Mouse (Mus musculus) cortical plate, adult 2 months (tissue): ENCODE measurements around the gene Gm1113.

ENCODE experiments used
- CTCF ChIP-seq: fragments of 200-500 bp; IDR thresholded peaks from 2 replicates; pipeline ENCODE4 v1.5.1; 2011; ENCODE audit warnings: mild to moderate bottlenecking, control low read depth, low read length; ENCODE audit not compliant: insufficient read depth; ENCODE audit errors: extremely low read depth
- POLR2A ChIP-seq: fragments of 200-500 bp; IDR thresholded peaks from 2 replicates; pipeline ENCODE4 v1.6.1; 2011; ENCODE audit warnings: mild to moderate bottlenecking, low read length, control low read depth; ENCODE audit not compliant: insufficient read depth; ENCODE audit errors: extremely low read depth

DNA sequence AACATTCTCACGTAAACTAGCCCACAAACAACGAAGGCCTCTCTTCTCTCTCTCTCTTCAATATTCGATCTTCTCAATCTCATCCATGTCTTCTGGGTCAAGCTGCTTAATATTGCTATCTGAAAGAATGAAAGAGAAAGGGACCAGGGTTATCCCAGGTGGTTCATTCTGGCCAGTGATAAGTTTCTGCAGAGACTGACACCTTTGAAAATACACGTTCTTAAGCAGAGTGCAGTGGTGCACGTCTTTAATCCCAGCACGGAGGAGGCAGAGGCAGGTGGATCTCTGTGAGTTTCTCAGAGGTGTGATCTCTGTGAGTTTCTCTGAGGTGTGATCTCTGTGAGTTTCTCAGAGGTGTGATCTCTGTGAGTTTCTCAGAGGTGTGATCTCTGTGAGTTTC lies 23.9 kb upstream of the Gm1113 start:
- TF ChIP-seq CTCF, result no peak
- no peak for TF ChIP-seq POLR2A
